Mouse (Mus musculus): ENCODE measurements around the gene Cactin.

GRCm38 (mm10) chr10:81362336-81362949, 41.5 kb downstream of the Cactin start:
- TF ChIP-seq CTCF (IDR thresholded peaks at IDR 0.05; ENCODE audit: control insufficient read depth, insufficient read depth, insufficient read length) (no peak), USF1 (IDR thresholded peaks at IDR 0.05; ENCODE audit: low read depth) (no peak), MAX (IDR thresholded peaks at IDR 0.05) (no peak), MYOG (IDR thresholded peaks at IDR 0.05; ENCODE audit: control insufficient read depth, extremely low read depth, insufficient read length) (no peak), FOSL1 (IDR thresholded peaks at IDR 0.05; ENCODE audit: insufficient read depth, low read length, poor library complexity, severe bottlenecking) (no peak)
